14 mouse cellular contexts compared by ENCODE assay signal in genomic region chr9:102843577-102843976, GRCm38 (mm10). TPM values are rescaled to one million over a fixed set of nuclear protein-coding genes. Genes with fewer than 3 reads are reported as not detected.
DNase-seq lines count a peak whose midpoint lies in the region; ATAC-seq and TF ChIP-seq lines count a peak whose summit lies in the region.
"Had no signal": no experiment of that assay in that cellular context is flagged by ENCODE, and none has a peak within 500 bp of the region (broad histone marks: within the 10 kb centered on the region; RNA-seq: fewer than 3 reads in every experiment).

No protein-coding gene starts in this region.

- H3ac ChIP-seq in C2C12 (ENCODE audit: control insufficient read depth, insufficient read length, low read depth): no peak overlapping the region

- H3K27me3 ChIP-seq in C2C12 (ENCODE audit: control insufficient read depth, insufficient read depth, insufficient read length): no peaks in the 10 kb centered on the region
- H3K27me3 ChIP-seq: heart, embryonic 15.5 days; neural tube, embryonic 15.5 days had no signal

- no peak for TF ChIP-seq CTCF in C2C12 (IDR thresholded peaks at IDR 0.05; ENCODE audit: control insufficient read depth, insufficient read depth, insufficient read length)

- ATAC-seq in megakaryocyte, adult 5-6 weeks (ENCODE audit: poor library complexity, severe bottlenecking): no peak

- DNase-seq in adrenal gland, postnatal 36 days: peak; percentile 23 to 46
- no peak for DNase-seq in adrenal gland, adult 8-10 months
- peak; percentile 69 for DNase-seq in brain, adult 2 months (ENCODE audit: low read depth, low spot score)
- peak; percentile 36 for DNase-seq in lung, postnatal 10 days
- no peak for DNase-seq in cerebellum, postnatal 10 days
- no peak for DNase-seq in gastrocnemius, adult 18-20 months (ENCODE audit: low spot score)
- DNase-seq: cerebellum, adult 9-10 months; kidney, postnatal 4 days; liver had no signal

- H3K79me2 ChIP-seq in C2C12 (ENCODE audit: control insufficient read depth, insufficient read depth): peaks cover 98% of the 10 kb centered on the region

- H3K79me3 ChIP-seq in C2C12 (ENCODE audit: low read depth): peaks cover 77% of the 10 kb centered on the region

- H3K36me3 ChIP-seq in C2C12 (ENCODE audit: control insufficient read depth, insufficient read depth): no peaks in the 10 kb centered on the region
- H3K36me3 ChIP-seq: forebrain, embryonic 10.5 days; heart, embryonic 15.5 days; neural tube, embryonic 15.5 days had no signal

- H3K4me3 ChIP-seq in C2C12 (ENCODE audit: insufficient read depth, poor library complexity, severe bottlenecking): no peak overlapping the region
- H3K4me3 ChIP-seq: forebrain, embryonic 10.5 days; heart, embryonic 15.5 days; neural tube, embryonic 15.5 days had no signal

TF ChIP-seq in C2C12, 6 proteins besides CTCF, POLR2A, EP300 and RAD21:
- TF ChIP-seq MAX (IDR thresholded peaks at IDR 0.05): peak; percentile 91
- TF ChIP-seq CEBPB (IDR thresholded peaks at IDR 0.05; ENCODE audit: low read depth): no peak
- peak; percentile 18 for TF ChIP-seq FOSL1 (IDR thresholded peaks at IDR 0.05; ENCODE audit: insufficient read depth, low read length, poor library complexity, severe bottlenecking)
- TF ChIP-seq USF1 (IDR thresholded peaks at IDR 0.05; ENCODE audit: low read depth): peak; percentile 89
- TF ChIP-seq MYOD1 (IDR thresholded peaks at IDR 0.05; ENCODE audit: control insufficient read depth, insufficient read length, low read depth): peak; percentile 21
- TF ChIP-seq MYOG (IDR thresholded peaks at IDR 0.05; ENCODE audit: control insufficient read depth, extremely low read depth, insufficient read length): no peak

RNA-seq across cellular contexts. Expression of gene Ryk, which starts 8.9 kb away (rescaled TPM):
- 10 to 100 TPM; 61.3 to 71.5 TPM for total RNA-seq in adrenal gland, postnatal 36 days (2021)
- 10 to 100 TPM; 49.7 to 79.8 (median 68.1) TPM for total RNA-seq in adrenal gland, adult 8-10 months (2022)
- polyA plus RNA-seq in C2C12 (2012; fragmentation: generic; extraction: Trizol): 68.4 TPM
- total RNA-seq in gastrocnemius, adult 18-20 months (2021): 10 to 100 TPM; 47.9 to 49.8 TPM
- 0.07 and 0.41 TPM in 2 replicates for total RNA-seq in megakaryocyte, adult 5-6 weeks (2015)
- total RNA-seq in megakaryocyte, adult 5-6 weeks (2017): 5.0 TPM in 1 of 2 replicates, not detected in the other

Comparison
In these comparisons a context has a peak if more than half of its experiments do, and no peak if none do; other contexts are left out.
1. DNase-seq: peak in adrenal gland, postnatal 36 days (2 of 2), brain, adult 2 months (single experiment) and lung, postnatal 10 days (single experiment); none in adrenal gland, adult 8-10 months (single experiment), cerebellum, postnatal 10 days (0 of 2) and gastrocnemius, adult 18-20 months (single experiment).
2. RNA of gene Ryk, which starts 8.9 kb away (total RNA-seq): 49.7 to 79.8 TPM in adrenal gland, adult 8-10 months, 61.3 to 71.5 TPM in adrenal gland, postnatal 36 days and 47.9 to 49.8 TPM in gastrocnemius, adult 18-20 months; 0.07 to 5.0 TPM in megakaryocyte, adult 5-6 weeks; every median in the first group is over 4 times any median in the second.